Mouse (Mus musculus): Measurements from ENCODE around the gene Lztr1. TPM values are rescaled to one million over a fixed set of nuclear protein-coding genes. Genes with fewer than 3 reads are reported as not detected.

Lztr1 gene
- total RNA-seq (2021), result 10 to 100 TPM; 60.1 to 70.9 TPM
- long read RNA-seq, experiment 1, transcript Lztr1-201 (21 exons, 3,394 nt), result major isoform, 47 of 71 reads
- long read RNA-seq, experiment 1, partial matches to known transcripts, result 12 of 71 reads
- long read RNA-seq, experiment 1, other reads (novel, unspliced or antisense), result 11 of 71 reads
- long read RNA-seq, experiment 2, transcript Lztr1-201 (21 exons, 3,394 nt), result major isoform, 49 of 67 reads
- long read RNA-seq, experiment 2, partial matches to known transcripts, result 8 of 67 reads
- long read RNA-seq, experiment 2, other reads (novel, unspliced or antisense), result 10 of 67 reads

GRCm38 (mm10) chr16:17508546-17509239 is at the start of gene Lztr1:
Lztr1 (plus strand) TSS chr16:17508688.
- peak; percentile 93 for DNase-seq

DNA sequence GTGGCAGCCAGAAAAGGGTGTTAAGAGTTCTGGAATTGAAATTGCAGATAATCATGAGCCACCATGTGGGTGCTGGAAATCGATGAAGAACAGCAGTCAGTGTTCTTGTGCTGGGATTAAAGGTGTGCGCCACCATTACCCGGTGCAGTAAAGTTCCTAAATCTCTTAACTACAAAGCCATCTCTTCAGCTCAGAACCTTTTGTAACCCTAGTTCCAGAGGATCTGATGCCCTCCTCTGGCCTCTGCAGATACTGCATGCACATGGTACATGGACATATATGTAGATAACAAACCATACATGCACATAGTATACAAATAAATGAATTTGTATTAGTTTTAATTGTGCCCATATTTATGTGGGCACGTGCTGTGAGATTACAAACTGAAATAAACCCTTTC is 48.2 kb upstream of the Lztr1 start:
- DNase-seq, result peak; percentile 33

- no peak for DNase-seq
These were observed 46.9 kb upstream of the Lztr1 start for GRCm38 (mm10) chr16:17461596-17461995.

DNA sequence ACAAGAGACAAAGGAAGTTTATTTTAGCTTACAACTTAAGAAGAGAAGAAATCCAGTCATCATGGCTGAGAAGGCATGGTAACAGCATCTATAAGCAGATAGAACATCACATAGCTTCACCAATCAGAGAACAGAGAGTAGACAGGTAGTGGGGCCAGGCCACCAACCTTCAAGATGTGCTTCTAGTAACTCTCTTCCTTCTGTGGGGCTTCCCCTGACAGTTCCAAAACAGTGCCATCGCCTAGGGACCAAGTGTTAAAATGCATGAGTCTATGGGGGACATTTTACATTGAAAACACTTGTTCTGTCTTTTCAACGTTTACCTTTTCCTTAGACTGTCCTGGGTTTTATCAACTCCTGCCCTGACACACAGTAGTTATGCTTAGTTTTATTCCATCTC is 45.3 kb upstream of the Lztr1 start:
- no peak for DNase-seq

- DNase-seq, result no peak
These were observed 41.4 kb upstream of the Lztr1 start for GRCm38 (mm10) chr16:17466875-17467663.

DNA sequence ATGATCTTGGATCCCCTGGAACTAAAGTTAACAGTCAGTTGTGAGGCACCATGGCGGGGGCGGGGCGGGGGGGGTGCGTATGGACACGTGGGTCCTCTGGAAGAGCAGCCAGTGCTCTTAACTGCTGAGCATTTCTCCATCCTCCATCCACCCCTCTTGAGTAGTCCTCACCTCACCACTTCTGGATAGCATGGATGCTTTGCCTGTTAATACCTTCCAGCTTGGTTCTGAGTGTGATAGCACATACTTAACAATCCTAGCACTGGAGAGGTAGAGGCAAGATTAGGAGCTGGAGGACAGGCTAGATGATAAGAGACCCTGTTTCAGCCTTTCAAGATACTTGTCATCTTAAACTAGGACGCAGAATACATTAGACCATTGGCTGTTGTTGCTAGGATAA is 36.0 kb upstream of the Lztr1 start:
- DNase-seq, result no peak

- peak; percentile 54 for DNase-seq
These were observed 34.4 kb upstream of the Lztr1 start for GRCm38 (mm10) chr16:17474091-17474490.

DNA sequence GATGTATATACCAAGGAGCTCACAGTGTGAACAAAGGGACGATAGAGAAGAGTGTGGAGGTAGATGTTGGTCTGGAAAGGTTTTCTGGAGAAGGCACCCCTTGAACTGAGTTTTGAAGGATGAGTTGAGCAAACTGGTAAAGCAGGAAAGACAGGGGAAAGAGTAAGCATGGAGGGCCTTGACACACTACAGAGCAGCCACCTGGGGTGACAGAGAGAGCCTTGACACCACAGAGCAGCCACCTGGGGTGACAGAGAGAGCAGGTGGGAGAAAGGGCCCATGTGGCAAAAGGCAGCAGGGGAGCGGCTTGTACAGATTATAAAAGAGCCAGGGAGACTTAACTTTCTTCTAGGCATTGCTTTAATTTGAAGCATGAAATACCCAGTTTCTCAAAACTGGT is 33.7 kb upstream of the Lztr1 start:
- DNase-seq, result no peak

DNA sequence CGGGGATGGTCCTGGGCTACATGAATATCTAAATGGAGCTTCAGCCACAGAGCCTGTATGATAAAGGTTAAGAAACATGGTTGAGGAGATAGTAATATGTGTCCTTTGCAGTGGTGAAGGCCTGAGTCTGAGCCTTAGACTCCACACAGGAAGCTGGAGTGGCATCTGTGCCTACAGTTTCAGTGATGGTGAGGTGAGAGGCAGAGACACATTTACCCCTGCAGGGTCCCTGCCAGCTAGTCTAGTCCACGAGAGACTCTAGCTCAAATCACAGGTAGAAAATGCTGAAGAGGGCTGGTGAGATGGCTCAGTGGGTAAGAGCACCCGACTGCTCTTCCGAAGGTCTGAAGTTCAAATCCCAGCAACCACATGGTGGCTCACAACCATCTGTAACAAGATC is 33.2 kb upstream of the Lztr1 start:
- no peak for DNase-seq

DNA sequence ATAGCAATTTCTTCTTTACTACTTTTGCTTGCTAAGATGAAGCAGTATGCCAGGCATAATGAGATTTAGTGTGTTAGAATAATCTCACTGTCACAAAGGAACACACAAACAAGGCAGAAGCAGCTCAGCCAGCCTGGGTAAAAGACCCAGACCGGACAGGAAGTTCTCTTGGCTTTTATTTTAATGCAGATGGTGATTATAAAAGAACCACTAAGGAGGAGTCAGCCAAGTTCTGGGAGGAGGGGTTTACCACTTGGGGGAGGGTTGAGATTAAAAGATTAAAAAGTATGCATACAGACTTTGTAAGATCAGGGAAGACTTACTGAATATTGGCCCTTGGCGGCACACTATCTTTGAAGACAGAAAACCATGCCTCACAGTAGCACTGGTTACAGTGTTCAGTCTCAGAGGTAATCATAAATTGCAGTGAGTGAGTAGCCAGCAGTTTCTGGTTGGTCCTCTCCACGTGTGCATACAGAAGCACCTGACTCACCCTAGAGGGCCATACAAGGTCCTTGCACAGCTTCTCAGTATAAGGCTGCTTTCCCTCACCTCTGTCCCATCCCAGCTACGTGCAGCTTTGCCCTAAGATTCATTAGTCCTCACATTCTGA is 30.1 kb upstream of the Lztr1 start:
- DNase-seq, result no peak

- no peak for DNase-seq
These were observed 27.0 kb upstream of the Lztr1 start for GRCm38 (mm10) chr16:17481465-17481864.

GRCm38 (mm10) chr16:17486505-17486904 is 22.0 kb upstream of the Lztr1 start:
- peak; percentile 67 for DNase-seq

DNA sequence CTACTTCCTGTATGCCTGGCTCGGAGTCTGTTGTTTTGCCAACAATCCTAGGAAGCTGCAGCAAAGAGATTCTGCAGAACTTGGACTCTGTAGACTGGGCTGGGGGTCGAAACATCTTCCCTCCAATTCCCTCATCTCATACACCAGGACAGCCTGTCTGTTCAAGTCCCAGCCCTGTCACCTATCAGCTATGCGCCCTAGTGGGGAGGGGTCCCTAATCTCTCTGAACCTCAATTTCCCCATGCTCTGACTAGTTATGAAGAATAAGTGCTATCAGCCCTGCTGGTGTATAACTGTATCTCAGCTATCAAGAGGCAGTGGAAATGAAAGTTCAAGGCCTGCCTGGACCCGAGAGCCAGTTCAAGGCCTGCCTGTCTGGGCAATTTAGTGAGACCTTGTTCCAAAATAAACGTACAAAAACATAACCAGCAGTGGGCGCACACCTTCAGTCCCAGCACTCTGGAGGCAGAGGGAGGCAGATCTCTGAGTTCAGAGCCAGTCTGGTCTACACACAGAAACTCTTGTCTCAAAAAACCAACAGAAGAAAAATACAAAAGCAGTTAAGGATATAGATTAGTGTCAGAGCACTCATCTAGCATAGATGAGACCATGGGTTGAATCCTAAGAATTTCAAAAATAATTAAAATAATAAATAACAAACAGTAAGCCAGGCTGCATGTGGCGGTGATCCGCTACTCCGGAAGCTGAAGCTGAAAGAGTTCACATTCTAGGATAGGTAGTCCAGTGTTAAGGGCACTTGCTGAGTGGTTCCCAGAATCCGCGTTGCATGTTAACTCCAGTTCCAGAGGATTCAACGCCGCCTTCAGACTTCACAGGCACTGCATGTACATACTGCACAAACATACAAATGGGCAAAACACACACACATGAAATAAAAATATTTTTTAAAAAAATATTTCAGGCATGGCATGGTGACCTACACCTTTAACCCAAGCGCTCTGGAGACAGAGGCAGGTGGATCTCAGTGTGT is 19.7 kb upstream of the Lztr1 start:
- peak; percentile 64 for DNase-seq

DNA sequence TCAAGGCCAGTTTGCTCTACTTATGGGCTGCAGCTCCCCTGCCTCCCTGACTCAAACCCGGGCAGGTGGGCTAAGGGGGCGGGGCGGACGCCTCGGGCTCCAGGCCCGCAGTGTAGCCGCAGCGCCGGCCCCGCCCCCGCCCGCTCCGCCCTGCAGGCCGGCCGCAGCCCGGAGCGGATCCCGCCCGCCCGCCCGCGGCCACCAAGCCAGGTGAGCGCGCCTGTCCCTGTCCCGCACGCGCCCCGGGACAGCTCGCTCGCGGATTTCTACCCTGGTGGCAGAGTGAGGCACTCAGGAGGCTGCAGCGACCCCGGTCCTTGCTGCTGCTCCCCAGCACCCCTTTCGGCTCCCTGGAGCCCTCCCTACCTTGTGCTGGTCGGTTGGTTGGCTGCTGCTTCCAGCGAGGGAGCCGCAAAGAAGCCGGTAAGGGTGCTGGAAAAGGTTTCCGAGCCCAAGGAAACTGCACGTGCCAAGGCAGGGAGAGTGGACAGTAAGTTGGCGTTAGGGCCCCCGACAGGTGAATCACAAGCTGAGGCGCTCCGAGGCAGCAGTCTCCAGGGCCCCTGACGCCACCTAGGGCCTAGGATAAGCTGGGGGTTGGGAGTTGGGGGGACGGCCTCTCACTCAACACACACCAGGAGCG is 18.9 kb upstream of the Lztr1 start, which contains the start of gene Aifm3:
Aifm3 (plus strand) TSS at position 143 of the 643 bp plus-strand sequence.
- peak; percentile 65 for DNase-seq

DNA sequence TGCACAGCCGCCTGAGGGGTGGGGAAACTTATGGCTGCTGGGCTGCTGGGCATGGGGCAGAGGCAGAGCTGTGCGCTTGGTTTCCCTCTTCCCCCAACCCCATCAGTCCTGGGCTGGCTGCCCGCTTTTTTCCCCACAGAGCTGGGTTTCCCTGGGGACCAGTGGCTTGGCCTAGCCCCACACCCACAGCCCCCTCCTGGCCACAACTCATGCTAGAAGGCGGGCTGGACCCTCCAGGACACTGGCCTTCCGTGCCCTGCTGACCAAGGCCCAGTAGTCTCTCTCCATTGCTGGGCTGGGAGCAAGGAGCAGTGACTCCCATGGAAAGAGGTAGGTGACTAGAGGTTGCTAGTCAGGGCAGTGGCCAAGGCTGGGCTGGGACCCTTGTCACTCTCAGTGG is 17.3 kb upstream of the Lztr1 start:
- no peak for DNase-seq

DNA sequence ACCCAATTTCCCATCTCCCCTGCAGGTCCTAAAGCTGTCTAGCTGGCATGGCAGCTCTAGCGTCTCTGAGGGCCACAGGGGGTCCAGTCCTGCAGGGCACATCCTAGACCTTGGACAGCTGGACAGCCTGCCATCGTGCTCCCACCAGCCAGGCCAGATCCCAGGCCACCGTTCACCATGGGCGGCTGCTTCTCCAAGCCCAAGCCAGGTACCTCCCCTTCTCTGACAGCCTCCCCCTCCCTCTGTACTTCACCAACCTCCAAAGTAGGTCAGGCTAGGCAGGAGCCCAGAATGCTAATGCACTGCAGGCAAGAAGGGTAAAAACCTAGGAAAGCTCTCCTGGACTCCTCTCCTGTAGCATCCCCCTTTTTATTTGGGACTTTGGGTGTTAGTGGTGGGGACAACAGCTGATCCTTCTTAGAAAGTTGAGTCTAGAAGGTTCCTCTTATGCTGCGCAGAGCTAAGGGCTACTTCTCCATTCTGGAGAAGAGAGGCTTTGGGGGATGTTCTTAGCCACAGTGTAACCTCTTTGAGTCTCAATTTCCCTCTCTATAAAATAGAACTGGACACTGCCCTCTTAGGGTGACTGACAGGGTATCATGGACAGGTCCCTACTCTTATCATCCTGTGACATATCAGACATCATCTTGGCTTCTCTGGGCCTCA is 16.5 kb upstream of the Lztr1 start:
- no peak for DNase-seq

DNA sequence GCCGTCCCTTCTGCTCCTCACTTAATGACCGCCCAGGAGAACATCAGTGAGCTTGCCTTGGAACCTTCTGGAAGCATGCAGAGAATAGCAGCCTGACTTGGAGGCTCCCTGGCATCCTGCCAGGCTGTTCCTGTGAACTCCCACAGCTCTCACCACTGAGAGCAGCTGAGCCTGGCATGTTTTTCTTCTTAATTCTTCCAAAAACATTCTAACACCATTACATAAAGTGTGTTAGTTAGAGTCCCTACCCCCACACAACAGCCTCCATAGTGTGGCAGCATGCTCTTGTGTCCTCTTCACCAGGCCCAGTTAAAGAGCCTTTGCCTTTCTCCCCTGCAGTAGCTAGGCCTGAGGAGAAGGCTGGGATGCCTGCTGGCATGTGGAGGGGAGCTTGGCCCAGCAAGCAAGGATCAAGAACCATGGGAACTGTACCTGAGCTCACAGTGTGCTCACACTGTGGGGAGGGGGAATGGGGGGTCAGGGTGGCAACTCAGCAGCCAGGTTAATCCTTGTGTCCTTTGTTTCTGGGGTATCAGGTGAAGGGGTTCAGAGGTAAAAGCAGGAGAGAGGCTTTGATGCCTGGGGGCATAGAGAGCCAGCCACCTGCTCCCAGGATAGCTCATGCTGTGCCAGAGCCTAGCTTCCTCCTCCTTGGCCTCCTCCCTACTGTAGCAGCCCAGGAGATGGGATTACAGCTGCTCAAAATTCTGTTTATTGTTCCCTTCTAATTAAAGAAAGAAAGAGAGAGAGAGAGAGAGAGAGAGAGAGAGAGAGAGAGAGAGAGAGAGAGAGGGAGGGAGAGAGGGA is 11.8 kb upstream of the Lztr1 start:
- DNase-seq, result peak; percentile 77

DNA sequence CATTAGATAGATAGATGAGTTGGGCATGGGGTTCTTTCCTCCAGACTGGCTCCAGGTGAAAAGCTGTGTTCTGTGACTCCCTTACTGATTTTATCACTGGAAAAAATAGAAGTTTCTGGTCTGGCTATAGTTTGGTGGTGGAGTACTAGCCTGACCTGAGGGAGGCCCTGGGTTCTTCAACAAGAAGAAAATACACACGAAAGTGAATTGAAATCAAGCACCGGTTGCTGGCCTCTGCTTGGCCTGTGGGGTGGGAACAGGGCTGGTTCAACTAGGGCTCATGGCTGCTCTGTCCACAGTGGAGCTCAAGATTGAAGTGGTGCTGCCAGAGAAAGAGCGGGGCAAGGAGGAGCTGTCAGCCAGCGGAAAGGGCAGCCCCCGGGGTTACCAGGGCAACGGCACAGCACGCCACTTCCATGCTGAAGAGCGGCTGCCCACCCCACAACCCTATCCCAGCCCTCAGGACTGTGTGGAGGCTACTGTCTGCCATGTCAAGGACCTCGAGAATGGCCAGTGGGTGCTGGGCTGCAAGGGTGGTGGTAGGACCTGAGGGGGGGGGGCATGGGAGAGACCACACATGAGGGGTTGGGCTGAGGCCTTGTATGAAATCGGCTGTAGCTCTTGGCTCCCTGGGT is 9.1 kb upstream of the Lztr1 start:
- DNase-seq, result no peak

DNA sequence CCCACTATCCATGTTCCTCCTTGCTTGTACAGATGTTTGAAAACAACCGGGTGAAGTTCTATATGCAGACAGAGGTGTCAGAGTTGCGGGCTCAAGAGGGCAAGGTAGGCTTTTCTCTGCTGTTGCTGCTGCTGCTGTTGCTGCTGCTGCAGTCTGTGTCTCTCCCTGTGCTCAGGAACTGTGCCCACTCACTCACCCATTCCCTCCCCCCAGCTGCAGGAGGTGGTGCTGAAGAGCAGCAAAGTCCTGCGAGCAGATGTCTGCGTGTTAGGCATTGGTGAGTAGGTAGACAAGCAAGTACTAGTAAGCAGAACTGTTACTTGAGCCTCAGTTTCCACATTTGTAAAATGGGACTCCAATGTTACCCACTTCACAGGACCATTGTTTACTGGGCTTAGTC is 5.8 kb upstream of the Lztr1 start:
- DNase-seq, result no peak
